Mouse (Mus musculus) ES-CJ7 (cell line): ENCODE measurements at regions not wholly inside any gene's neighbourhood (a gene's known extent, or its start where the extent isn't known, plus 50 kb on each side); places are given as distances from the start of the nearest gene placed in this dataset.
A peak's percentile ranks its signal among the peaks of the same experiment; 100 is the strongest.

Experiments used
- DNase-seq: peaks from one replicate; pipeline ENCODE4 v3.0.0; 2011; ENCODE audit warnings: low read depth, low spot score

DNA sequence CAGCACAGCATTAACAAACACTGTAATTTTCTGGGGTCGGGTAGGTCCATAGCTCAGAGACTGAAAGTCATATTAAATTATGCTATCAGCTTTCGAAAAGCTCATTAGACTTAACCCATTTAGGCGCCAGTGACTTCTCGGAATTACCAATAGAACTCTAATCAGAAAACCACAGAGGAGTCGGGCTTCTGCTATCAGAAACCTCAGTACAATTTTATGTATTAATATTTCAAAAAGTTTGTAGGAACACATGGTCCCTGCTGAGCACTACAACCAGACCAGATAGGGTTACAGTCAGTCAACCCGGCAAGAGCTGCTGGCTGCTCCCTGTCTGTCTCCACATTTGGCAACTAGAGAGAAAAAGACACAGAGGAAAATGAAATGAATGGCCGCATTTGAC is 647.3 kb upstream of the Pabpc4l start:
- DNase-seq = no peak

DNA sequence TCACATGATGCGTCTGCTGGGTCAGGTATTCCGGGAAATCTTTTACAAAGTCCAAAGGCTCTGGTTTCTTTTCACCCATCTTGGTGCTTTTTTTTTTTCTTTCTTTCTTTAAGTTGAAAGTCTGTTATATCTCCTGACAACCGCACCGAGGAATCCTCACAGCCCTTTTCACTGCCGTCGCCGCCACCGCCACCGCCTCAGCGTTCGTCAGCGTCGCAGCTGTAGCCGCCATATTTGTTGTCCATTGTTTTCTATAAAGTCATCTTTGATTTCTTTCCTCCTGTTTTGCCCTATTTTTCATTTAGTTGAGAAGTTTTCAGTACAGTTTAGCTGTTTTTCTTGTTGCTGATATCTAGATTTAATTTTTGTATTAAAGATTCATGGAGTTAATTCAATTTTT is 603.5 kb upstream of the Pabpc4l start:
- no peak for DNase-seq

DNA sequence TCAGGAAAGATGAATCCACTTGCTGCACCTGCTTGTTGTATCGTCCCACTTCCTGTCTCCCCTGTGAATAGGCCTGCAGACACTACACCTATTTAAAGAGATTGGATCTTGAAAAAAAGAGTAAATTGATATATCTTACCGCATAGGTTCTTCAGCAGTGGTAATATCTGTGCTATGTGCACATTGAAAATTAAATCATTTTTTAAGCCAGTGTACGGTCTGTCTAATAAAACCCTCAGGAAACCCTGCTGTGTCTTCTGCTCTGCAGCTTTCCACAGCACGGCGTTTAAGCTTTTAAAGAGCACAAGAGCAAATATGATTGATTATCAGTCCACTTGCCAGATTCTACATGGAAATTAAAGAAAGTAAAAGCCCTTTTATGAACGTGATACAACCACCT is 577.7 kb upstream of the Pabpc4l start:
- DNase-seq = no peak

DNA sequence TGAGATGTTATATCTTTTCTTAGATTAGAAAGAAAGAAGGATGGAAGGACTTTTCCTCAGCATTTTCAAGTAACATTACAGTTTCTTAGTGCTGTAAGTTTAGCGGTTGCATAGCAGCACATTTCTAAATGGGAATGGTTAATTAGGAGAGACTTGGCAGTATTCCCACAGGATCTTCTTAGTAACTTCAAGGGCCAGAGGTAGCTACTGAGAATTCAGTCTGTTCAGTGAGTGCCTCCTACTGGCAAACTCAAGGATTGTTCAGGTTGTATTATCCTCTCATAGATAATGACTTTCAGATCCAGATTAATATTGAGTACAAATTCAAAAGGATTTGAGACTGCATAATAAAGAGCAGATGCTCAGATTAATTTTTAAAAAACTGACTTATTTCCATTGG is 571.3 kb upstream of the Pabpc4l start:
- peak; percentile 33 for DNase-seq

DNA sequence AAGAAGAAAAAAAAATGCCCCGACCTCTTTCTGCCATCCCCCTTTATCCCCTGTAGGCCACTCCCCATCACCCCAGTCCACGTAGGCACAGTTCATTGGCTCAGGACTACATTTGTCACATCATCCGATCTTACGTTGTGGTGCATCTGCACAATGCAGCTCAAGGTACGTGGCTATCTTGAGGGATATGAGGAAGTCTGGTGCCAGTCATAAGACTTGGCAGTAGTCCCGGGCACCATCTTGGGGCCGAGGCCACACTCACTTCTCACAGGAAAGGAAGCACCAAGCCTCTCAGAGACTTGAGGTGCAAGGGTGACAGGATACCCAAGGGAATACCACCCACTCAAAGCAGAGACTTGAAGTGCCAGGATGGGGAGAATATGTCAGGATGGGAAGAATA is 570.5 kb upstream of the Pabpc4l start:
- no peak for DNase-seq

DNA sequence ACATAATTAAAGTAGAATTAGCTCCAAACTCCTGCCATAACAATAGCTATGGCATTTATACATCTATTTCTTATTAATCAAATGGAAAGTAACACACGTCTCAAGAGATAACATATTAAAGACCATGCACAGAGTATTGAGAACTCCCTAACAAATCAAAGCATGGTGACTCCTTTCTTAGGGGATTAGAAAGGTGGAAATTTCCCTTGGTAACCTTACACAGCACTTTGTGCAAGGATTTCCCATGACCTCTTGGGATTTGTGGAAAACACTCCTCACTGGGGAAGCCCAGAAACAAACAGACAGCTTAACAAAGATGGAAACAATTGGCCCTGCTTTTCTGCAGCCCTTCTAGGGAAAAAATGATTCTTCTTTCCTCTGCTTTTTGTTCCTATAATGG is 562.4 kb upstream of the Pabpc4l start:
- no peak for DNase-seq

DNA sequence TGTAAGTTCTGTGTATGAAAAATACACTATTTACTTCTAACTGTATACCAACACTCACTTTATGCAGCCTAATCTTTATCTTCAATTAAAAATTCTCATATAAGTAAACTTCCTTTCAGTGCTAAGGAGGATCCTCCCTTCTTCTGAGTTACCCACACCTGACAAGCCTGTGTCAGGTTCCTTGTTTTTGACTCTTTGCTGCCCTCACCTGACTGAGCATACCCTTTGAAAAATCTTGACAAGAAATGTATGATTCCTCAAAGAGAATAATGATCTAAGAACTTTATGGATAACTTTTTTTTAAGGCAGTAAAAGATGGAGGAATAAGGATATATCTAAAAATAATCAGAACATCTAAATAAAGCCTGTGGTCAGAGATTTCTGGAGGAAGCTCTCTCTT is 550.9 kb upstream of the Pabpc4l start:
- DNase-seq = peak; percentile 25

DNA sequence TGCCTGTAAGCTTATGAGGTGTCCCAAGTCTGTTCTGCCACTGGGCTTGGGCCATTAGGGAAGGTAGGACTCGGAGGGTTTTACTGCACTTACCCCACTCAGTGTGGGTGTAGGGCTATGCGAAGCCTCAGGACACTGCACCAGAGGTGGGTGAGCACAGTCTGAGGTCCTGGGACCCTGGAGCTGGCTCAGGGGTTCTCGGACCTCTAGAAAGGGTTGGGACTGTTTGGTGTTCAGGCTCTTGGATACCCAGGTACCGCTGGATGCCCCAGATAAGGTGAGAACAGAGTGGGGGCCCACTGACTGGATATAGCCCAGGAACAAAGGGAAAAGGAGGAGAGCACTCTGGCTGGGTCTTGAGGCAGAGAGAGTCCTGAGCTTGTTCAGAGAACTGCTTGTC is 522.7 kb upstream of the Pabpc4l start:
- DNase-seq = no peak

DNA sequence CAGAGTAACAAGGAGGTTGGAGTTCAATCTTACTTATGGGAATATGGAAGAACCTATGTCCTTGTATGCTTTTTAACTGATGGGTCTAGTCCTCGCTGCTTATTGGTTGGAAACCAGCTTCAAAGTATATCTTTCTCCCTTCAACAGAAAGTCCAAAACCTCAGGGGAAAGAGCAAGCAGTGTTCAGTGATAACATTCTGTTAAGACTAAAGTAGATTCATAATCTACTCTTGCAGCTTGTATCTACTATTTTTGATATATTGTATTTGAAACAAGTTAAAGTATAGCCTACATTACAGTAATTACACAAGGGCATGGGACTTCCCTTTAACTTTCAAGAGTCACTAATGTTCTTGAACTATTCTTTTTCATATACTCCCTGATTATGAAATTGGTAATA is 522.0 kb upstream of the Pabpc4l start:
- DNase-seq = no peak

DNA sequence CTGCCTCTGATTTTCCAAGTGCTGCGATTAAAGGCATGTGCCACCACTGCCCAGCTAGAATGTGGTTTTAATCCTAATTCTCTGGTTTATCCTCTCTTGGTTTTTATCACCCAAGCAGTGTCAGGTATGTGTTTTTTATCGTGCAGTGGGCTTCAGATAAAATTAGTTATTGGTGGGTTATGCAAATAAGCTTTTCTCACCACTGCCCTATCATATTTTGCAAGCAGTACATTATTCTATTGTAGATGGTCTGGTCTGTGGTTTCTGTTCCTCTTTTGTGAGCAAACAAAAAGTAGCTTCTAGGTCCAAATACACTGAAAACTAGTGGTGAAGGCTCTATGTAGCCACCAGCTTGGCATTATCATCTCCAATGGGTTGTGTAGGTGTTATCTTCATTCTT is 503.4 kb upstream of the Pabpc4l start:
- DNase-seq = no peak

DNA sequence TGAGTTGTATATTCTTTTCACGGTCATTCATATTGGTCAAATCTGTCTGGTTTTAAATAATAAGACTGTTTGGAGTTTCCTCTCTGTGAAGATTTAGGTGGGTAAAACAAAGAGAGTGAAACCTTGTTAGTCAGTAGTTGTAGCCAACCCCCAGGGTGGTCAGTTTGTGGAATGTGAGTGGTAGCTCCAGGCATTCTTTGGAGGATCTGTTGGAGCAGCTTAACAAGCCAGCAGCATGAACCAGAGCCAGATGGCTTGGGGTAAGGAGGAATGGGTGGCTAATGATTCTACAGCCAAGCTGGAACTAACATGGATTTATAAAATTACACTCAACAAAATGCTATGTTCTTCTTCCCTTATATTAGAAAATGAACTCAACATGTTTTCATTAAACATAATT is 489.7 kb upstream of the Pabpc4l start:
- DNase-seq = no peak

DNA sequence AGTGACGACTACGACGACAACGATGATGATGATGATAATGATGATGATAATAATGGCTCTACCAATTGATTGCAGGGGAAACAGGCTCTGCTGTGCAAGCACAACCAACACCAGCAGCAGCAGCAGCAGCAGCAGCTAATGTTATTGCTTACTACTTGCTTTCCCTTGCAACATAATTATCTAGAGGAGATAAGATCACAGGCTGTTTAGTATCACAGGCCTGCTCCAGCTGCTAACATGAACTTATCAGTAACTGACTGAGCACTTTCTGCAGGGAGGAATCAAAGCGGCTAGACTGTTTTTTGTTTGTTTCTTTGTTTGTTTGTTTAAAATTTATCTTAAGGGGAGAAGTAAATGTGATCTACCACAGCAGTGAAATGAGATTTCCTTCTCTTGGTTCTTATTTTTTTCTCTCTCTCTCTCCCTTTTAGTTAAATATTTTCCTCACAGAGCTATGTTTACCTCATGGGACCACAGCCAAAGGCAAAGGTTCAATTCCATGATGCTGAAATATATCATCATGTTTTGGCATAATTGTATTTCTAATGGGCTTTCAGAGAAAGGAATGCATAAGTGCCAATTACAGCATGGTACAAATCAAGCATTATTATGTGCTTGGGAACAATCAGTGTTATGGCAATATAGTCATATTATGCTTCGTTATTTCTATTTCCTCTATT is 443.2 kb upstream of the Pabpc4l start:
- DNase-seq = no peak

DNA sequence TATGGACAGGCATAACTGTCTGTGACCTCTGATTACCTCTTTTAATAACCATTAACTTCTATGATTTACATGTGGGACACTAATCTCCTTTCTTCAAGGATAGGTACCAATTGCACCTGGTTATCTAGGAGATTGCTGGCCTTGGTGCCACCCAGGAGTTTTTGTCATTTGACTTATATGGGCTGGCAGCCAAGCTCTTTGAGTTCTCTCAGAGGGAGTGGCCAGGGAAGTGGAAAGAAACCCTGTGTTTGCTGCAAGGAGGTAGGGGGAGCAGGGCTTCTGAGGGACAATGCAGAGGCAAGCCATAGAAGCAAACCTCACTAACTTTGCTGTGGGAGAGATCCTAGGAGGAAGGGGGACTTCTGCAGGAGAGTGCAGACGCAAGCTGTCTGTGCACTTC is 427.8 kb upstream of the Pabpc4l start:
- no peak for DNase-seq

DNA sequence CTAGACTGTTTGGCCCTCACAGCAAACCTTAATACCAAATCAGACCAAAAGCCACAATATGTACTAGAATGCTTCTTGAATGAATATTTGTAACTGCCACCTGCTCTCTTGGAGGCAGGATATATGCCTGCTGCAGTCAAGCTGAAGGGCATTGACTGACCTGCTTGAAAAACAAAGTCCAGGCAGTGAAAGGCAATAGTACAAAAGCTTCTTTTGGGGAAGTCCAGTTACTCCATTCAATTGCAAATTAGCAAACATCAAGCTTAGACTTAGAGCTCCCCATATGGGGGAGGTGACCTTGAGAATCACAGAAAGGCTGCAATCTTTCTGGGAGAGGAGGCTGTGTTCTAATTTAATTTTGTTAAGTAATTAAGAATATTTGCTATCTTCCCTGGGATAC is 422.9 kb upstream of the Pabpc4l start:
- DNase-seq = peak; percentile 89

DNA sequence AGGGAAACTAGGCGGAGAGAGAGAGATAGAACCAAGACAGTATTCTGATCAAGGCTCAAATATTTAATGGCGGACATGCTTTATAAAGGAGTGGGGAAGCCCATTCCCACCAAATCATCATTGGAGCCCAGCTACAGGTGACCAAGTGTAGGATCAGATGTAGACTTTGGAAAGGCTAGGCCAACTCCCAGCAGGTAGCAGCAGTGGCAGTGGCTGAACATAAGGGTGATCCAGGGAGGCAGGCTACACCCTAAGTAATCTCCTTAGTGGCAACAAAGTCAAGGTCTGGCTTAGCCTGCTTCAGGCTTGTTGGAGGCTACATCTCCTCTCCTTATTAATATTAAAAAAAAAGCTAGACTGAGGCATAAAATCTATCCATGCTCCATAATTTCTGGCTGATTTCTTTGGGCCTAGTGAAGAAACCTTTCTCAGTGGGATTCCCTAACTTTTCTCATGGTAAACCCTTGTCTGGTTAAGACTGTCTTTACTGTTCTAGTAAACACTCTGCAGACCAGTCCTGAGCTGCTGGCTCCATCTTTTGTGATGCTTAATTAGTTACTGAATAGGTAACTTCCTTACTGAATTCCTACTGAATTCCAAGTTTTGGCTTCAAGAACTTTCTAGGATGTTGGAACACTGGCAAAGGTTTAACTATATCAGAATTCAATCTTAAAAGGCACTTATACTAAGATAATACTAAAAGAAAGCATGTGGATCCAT is 421.7 kb upstream of the Pabpc4l start:
- DNase-seq = peak; percentile 78

DNA sequence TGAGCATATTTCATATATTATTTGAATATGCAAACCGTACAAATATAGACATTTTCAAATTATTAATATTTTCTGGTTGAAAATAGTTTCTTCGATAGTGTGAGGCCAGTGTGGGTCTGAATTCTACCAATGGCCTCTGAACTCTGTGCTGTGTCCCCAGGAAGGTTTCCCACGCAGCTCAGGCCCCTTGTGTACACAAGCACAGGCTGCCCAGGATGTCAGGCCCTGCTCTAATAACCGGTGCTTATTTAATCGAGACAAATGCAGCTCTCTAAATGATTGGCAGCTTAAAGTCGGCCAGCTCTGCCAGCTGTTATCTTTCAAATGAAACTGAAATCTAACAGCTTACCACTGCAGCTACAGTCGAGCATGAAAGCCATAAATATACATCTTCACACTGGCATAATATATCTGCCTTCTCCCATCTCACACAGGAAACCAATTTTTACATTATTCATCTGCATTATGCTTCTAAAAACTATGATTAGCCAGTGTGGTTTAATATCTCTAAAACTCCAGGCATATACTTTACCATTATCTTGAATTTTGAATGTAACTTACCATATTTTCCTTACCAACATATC is 400.5 kb upstream of the Pabpc4l start:
- no peak for DNase-seq

DNA sequence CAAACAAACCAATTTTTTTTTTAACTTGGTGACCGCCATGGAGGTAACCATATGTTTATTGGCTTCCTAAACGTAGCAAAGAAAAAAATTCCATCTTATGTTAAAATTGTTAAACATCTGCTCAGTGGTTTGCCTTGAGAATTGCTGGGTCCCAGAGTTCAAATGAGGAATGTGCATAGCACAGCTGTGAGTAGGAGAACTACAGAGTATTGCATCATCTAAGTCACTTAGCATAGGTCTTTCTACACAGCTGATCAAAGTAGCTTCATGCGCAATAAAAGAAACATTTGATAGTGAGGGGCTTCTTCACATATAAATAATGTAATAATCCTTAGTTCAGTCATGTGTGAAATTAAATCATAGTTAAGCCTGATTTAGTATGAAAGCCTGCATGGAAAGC is 380.7 kb upstream of the Pabpc4l start:
- no peak for DNase-seq
